Mouse (Mus musculus): ENCODE data around the gene Stk40. TPM values are rescaled to one million over a fixed set of nuclear protein-coding genes. Genes with fewer than 3 reads are reported as not detected.

Stk40 gene
- total and polyA plus RNA-seq, 2 experiments: 6.5 to 22.9 TPM

DNA sequence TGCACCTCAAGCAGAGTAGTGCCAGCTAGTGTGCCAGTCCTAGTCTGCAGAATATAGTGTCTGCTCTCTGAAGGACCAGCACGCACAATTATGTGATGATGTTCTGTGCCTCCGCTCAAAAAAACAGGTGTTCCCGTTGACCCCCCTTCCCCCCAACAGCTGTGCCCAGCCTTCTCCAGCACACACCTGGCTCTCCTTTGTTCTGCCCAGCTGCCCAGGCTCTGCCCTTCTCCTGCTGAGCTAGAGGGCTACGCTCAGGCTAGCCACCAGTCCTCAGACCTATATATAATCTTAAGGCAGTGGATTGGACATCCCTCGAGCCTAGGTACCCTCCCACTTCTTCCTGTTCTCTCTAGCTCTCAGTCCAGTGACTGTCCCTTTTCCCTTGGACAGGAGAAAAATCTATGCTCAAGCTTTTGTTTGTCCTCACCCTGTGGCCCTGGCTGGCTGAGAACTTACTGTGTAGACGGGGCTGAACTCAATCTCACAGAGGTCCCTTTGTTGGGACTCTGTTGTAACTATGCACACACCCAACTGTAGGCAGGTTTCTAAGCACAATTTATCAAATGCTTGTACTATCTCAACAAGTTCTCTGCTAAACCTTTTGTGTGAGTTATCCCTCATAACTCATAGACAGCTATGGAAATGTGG is 12.2 kb downstream of the Stk40 start:
- TF ChIP-seq CTCF (IDR thresholded peaks at IDR 0.05; ENCODE audit: low read depth, low read length) (no peak), POLR2A (IDR thresholded peaks at IDR 0.05; ENCODE audit: extremely low read depth, insufficient read depth, low read length) (no peak)
- H3K36me3 ChIP-seq (ENCODE audit: control insufficient read depth, insufficient read depth, low read length): 0 out of 2 replicates have a peak, but pooled peaks cover 1% of the 10 kb centered on the region
- H3K27ac ChIP-seq (replicated peaks; ENCODE audit: insufficient read depth, low read depth, low read length): peak overlapping the region; percentile 81
- peak; percentile 63 for DNase-seq (ENCODE audit: extremely low read depth, low read depth, low spot score)
- H3K27me3 ChIP-seq (ENCODE audit: control insufficient read depth, insufficient read depth, low read length): no peaks in the 10 kb centered on the region
- peaks cover 42% of the 10 kb centered on the region; the same call in 1 of the 2 replicates for H3K79me2 ChIP-seq (ENCODE audit: control insufficient read depth, insufficient read depth, low read length)
- peaks cover 40% of the 10 kb centered on the region for H3K4me1 ChIP-seq (ENCODE audit: control insufficient read depth, insufficient read depth, low read length)
- H3K4me3 ChIP-seq (ENCODE audit: insufficient read depth, low read depth, low read length): no peak overlapping the region
- 52% methylated on average over 6 of the region's 6 CpGs for WGBS
- peak overlapping the region; percentile 6; the same call in 1 of the 2 replicates for H3K9ac ChIP-seq (ENCODE audit: low read depth, low read length)

DNA sequence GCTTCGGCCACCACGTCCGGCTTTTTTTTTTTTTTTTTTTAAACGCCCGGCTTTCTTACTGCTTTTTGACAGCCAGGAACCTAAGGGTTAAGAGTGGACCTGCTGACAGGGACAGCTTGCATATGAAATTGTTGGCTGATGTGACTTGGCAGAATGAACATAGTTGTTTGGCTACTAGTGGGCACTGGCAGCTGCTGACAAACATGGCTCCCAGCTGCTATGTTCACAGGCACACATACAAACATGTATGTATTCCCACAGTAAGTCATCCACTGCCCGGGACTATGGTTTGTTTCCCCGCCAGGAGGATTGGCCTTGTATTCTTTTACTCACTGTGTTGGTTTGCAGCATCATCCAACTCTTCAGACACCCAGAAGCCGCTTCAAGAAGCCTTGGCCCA is 13.4 kb downstream of the Stk40 start:
- Histone ChIP-seq H3K36me3 (ENCODE audit: control insufficient read depth, insufficient read depth, low read length) (0 out of 2 replicates have a peak, but pooled peaks cover 1% of the 10 kb centered on the region), H3K27me3 (ENCODE audit: control insufficient read depth, insufficient read depth, low read length) (no peaks in the 10 kb centered on the region), H3K79me2 (ENCODE audit: control insufficient read depth, insufficient read depth, low read length) (peaks cover 33% of the 10 kb centered on the region; the same call in 1 of the 2 replicates), H3K9ac (ENCODE audit: low read depth, low read length) (no peak overlapping the region), H3K27ac (replicated peaks; ENCODE audit: insufficient read depth, low read depth, low read length) (no peak overlapping the region), H3K4me1 (ENCODE audit: control insufficient read depth, insufficient read depth, low read length) (peaks cover 40% of the 10 kb centered on the region), H3K4me3 (ENCODE audit: insufficient read depth, low read depth, low read length) (no peak overlapping the region)
- TF ChIP-seq CTCF (IDR thresholded peaks at IDR 0.05; ENCODE audit: low read depth, low read length) (no peak), POLR2A (IDR thresholded peaks at IDR 0.05; ENCODE audit: extremely low read depth, insufficient read depth, low read length) (no peak)
- peak; percentile 74 for DNase-seq (ENCODE audit: extremely low read depth, low read depth, low spot score)
- WGBS: 70% methylated on average over 8 of the region's 8 CpGs

DNA sequence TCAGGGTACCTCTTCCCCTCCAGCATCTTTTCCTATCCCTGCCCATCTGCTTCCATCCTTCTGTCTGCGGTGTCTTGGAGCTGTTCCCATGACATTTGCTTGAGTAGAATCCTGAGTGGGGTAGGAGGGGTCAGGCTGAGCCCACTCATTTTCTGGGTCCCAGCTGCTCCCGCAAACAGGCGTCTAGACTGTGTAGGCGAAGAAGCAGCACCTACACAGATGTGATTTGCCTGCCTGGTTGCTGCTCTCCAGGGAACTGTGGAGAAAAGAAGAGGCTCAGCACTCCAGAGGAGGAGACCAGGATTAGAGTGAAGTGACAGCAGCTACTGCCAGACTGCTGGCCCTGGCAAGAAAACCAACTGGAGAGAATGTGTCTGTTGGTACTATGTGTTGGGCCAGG is 14.9 kb downstream of the Stk40 start:
- Histone ChIP-seq H3K27me3 (ENCODE audit: control insufficient read depth, insufficient read depth, low read length) (no peaks in the 10 kb centered on the region), H3K79me2 (ENCODE audit: control insufficient read depth, insufficient read depth, low read length) (peaks cover 37% of the 10 kb centered on the region; the same call in 1 of the 2 replicates), H3K27ac (replicated peaks; ENCODE audit: insufficient read depth, low read depth, low read length) (no peak overlapping the region), H3K9ac (ENCODE audit: low read depth, low read length) (no peak overlapping the region), H3K4me1 (ENCODE audit: control insufficient read depth, insufficient read depth, low read length) (peaks cover 30% of the 10 kb centered on the region), H3K4me3 (ENCODE audit: insufficient read depth, low read depth, low read length) (no peak overlapping the region), H3K36me3 (ENCODE audit: control insufficient read depth, insufficient read depth, low read length) (peaks cover 3% of the 10 kb centered on the region; the same call in 1 of the 2 replicates)
- 92% methylated on average over 4 of the region's 4 CpGs for WGBS
- TF ChIP-seq POLR2A (IDR thresholded peaks at IDR 0.05; ENCODE audit: extremely low read depth, insufficient read depth, low read length): no peak
- DNase-seq (ENCODE audit: extremely low read depth, low read depth, low spot score): no peak

DNA sequence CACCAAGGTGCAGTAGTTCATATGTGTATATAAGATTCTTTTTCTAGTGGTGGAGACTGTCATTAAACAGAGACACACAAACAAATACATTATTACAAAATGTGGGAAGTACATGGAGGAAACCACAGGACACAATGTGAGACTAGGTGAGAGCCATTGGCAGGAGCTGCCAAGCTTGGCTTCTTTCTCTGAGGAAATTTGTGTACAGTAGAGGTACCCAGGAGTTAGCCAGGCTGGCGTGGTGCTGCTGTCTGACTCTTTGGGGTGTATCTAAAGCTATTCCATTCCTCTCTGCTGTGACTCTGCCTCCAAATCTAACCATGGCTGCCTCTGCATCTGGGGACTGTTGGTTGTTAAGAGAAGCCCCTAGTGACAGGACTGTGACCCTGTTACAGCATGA is 15.3 kb downstream of the Stk40 start:
- TF ChIP-seq CTCF (IDR thresholded peaks at IDR 0.05; ENCODE audit: low read depth, low read length) (no peak), POLR2A (IDR thresholded peaks at IDR 0.05; ENCODE audit: extremely low read depth, insufficient read depth, low read length) (no peak)
- Histone ChIP-seq H3K79me2 (ENCODE audit: control insufficient read depth, insufficient read depth, low read length) (peaks cover 37% of the 10 kb centered on the region; the same call in 1 of the 2 replicates), H3K4me1 (ENCODE audit: control insufficient read depth, insufficient read depth, low read length) (peaks cover 27% of the 10 kb centered on the region), H3K9ac (ENCODE audit: low read depth, low read length) (no peak overlapping the region), H3K36me3 (ENCODE audit: control insufficient read depth, insufficient read depth, low read length) (peaks cover 7% of the 10 kb centered on the region; the same call in 1 of the 2 replicates), H3K27ac (replicated peaks; ENCODE audit: insufficient read depth, low read depth, low read length) (no peak overlapping the region), H3K27me3 (ENCODE audit: control insufficient read depth, insufficient read depth, low read length) (no peaks in the 10 kb centered on the region), H3K4me3 (ENCODE audit: insufficient read depth, low read depth, low read length) (no peak overlapping the region)
- peak; percentile 40 for DNase-seq (ENCODE audit: extremely low read depth, low read depth, low spot score)
- WGBS: 48% methylated on average over 1 of the region's 1 CpGs

DNA sequence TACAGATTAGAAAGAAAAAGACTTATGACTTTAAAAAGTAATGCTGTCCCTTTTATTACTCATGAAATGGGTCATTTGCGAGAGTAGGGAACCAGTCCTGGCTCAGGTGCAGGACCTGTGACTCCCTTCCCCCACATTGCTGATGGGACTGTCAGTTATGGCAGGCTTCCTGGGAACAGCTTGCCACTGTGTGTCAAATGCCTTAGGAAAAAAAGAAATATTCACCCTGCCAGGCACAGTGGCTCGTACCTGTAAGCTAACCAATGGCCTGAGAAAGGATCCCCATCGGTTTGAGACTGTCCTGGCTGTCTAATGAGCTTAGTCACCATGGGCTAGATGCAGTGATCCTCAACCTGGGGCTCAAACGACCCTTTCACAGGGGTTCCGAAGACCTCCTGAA is 16.3 kb downstream of the Stk40 start:
- Histone ChIP-seq H3K27me3 (ENCODE audit: control insufficient read depth, insufficient read depth, low read length) (no peaks in the 10 kb centered on the region), H3K4me1 (ENCODE audit: control insufficient read depth, insufficient read depth, low read length) (peaks cover 20% of the 10 kb centered on the region), H3K36me3 (ENCODE audit: control insufficient read depth, insufficient read depth, low read length) (peaks cover 12% of the 10 kb centered on the region; the same call in 1 of the 2 replicates), H3K27ac (replicated peaks; ENCODE audit: insufficient read depth, low read depth, low read length) (no peak overlapping the region), H3K9ac (ENCODE audit: low read depth, low read length) (no peak overlapping the region), H3K79me2 (ENCODE audit: control insufficient read depth, insufficient read depth, low read length) (peaks cover 32% of the 10 kb centered on the region; the same call in 1 of the 2 replicates), H3K4me3 (ENCODE audit: insufficient read depth, low read depth, low read length) (no peak overlapping the region)
- TF ChIP-seq POLR2A (IDR thresholded peaks at IDR 0.05; ENCODE audit: extremely low read depth, insufficient read depth, low read length): no peak
- no peak for TF ChIP-seq CTCF (IDR thresholded peaks at IDR 0.05; ENCODE audit: low read depth, low read length)
- DNase-seq (ENCODE audit: extremely low read depth, low read depth, low spot score): peak; percentile 67
- 68% methylated on average over 5 of the region's 5 CpGs for WGBS

DNA sequence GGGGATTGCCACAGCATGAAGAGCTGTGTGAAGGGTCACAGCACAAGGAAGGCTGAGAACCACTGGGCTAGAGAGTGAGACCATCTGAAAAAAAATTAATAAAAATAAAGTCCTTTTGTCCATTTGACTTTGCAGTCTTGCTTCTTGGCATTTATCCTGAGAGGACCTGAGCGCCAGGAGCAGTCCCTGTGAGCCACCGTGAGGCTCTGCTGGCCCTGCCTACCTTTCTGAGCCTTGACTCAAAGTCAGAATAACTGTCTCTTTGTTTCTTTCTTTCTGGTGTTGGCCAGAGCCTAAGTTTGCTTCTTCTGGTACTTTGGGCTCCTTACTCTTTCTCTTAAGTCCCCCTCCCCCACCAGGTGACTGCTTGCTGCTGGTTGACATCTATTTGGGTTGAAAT is 16.7 kb downstream of the Stk40 start:
- Histone ChIP-seq H3K79me2 (ENCODE audit: control insufficient read depth, insufficient read depth, low read length) (peaks cover 31% of the 10 kb centered on the region; the same call in 1 of the 2 replicates), H3K4me3 (ENCODE audit: insufficient read depth, low read depth, low read length) (no peak overlapping the region), H3K9ac (ENCODE audit: low read depth, low read length) (no peak overlapping the region), H3K27ac (replicated peaks; ENCODE audit: insufficient read depth, low read depth, low read length) (no peak overlapping the region), H3K4me1 (ENCODE audit: control insufficient read depth, insufficient read depth, low read length) (peaks cover 16% of the 10 kb centered on the region), H3K36me3 (ENCODE audit: control insufficient read depth, insufficient read depth, low read length) (peaks cover 14% of the 10 kb centered on the region; the same call in 1 of the 2 replicates), H3K27me3 (ENCODE audit: control insufficient read depth, insufficient read depth, low read length) (no peaks in the 10 kb centered on the region)
- 57% methylated on average over 2 of the region's 2 CpGs for WGBS
- TF ChIP-seq POLR2A (IDR thresholded peaks at IDR 0.05; ENCODE audit: extremely low read depth, insufficient read depth, low read length) (no peak), CTCF (IDR thresholded peaks at IDR 0.05; ENCODE audit: low read depth, low read length) (no peak)
- DNase-seq (ENCODE audit: extremely low read depth, low read depth, low spot score): no peak

Measured in liver, adult 2 months (tissue).